ENCODE assay signal across 8 mouse cellular contexts in the genomic region with DNA sequence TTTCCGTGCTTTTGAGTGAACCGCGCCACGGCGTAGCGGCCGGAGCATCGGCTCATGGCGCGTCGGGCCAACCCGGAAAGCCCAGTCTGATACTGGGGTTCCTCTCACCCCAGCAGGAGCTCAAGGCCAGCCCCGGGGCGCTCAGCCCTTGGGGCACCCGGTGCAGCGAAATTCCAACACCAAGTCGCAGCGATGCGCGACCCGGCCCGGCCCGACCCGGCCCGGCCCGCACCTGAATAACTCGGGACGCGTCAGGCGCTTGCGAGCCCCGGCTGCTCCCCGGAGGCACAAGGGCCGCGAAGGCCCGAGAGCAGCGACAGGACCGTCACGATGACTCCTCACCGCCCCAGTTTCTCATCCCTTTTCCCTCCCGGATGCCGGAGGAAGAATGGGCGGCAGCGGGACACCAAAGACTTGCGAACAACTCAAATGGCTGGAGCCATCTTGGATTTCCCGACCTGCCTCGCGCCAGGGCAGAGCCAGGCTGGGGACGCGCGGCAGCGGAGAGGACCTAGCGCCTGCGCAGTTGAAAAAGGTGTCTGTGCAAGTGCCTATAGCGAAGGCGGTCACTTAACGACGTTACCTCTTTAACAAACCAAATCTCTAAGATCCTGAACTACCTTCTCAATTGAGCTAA. TPM values are rescaled to one million over a fixed set of nuclear protein-coding genes. Genes with fewer than 3 reads are reported as not detected.
DNase-seq lines count a peak whose midpoint lies in the region; ATAC-seq and TF ChIP-seq lines count a peak whose summit lies in the region.

A gene (minus strand): TSS at position 471 of the 637 bp plus-strand sequence.

- TF ChIP-seq CTCF in C2C12 (IDR thresholded peaks at IDR 0.05; ENCODE audit: control insufficient read depth, insufficient read depth, insufficient read length) = no peak
- no peak for TF ChIP-seq CTCF in brain, embryonic 14.5 days (IDR thresholded peaks at IDR 0.05; ENCODE audit: borderline replicate concordance, extremely low read depth, insufficient read depth, insufficient read length)
- no peak for TF ChIP-seq CTCF in kidney, postnatal 0 days (IDR thresholded peaks at IDR 0.05; ENCODE audit: low read depth)

- peak within 1 kb of the TSS; percentile 92 for H3K4me3 ChIP-seq in C2C12 (ENCODE audit: insufficient read depth, poor library complexity, severe bottlenecking)
- H3K4me3 ChIP-seq in erythroblast, embryonic 14.5 days (replicated peaks) = peak within 1 kb of the TSS; percentile 97
- peak within 1 kb of the TSS; percentile 96 for H3K4me3 ChIP-seq in heart, embryonic 12.5 days
- peak within 1 kb of the TSS; percentile 79 for H3K4me3 ChIP-seq in kidney, postnatal 0 days (replicated peaks; ENCODE audit: low read depth, low read length)
- peak within 1 kb of the TSS; percentile 95 for H3K4me3 ChIP-seq in liver, embryonic 11.5 days (ENCODE audit: low read depth, low read length)
- H3K4me3 ChIP-seq in stomach, embryonic 14.5 days (ENCODE audit: low read depth, low read length) = peak within 1 kb of the TSS; percentile 98

- peak within 1 kb of the TSS; percentile 62 for H3K4me2 ChIP-seq in heart, embryonic 12.5 days
- peak within 1 kb of the TSS; percentile 56 for H3K4me2 ChIP-seq in kidney, postnatal 0 days (ENCODE audit: low read length)
- peak within 1 kb of the TSS; percentile 71 for H3K4me2 ChIP-seq in liver, embryonic 11.5 days
- peak within 1 kb of the TSS; percentile 63 for H3K4me2 ChIP-seq in stomach, embryonic 14.5 days (replicated peaks; ENCODE audit: low read depth, low read length)

- TF ChIP-seq POLR2A in brain, embryonic 14.5 days (IDR thresholded peaks at IDR 0.05; ENCODE audit: borderline replicate concordance, extremely low read depth, insufficient read depth, insufficient read length, poor library complexity, severe bottlenecking) = peak; percentile 51; the same call in 1 of the 2 replicates

- peak; percentile 92 for ATAC-seq in heart, embryonic 12.5 days (ENCODE audit: insufficient number of reproducible peaks, low FRiP score)
- peak; percentile 91 for ATAC-seq in kidney, postnatal 0 days (replicated peaks; ENCODE audit: low FRiP score, low read depth)
- ATAC-seq in liver, embryonic 11.5 days (replicated peaks; ENCODE audit: low FRiP score) = peak; percentile 95
- ATAC-seq in stomach, embryonic 14.5 days (ENCODE audit: insufficient number of reproducible peaks, insufficient read depth, low FRiP score, low read depth) = peak; percentile 97

- peaks cover 29% of the 10 kb centered on the region for H3K79me3 ChIP-seq in C2C12 (ENCODE audit: low read depth)

- peak within 1 kb of the TSS; percentile 99 for H3ac ChIP-seq in C2C12 (ENCODE audit: control insufficient read depth, insufficient read length, low read depth)

- H3K27ac ChIP-seq in heart, embryonic 12.5 days (ENCODE audit: poor library complexity, severe bottlenecking) = peak within 1 kb of the TSS; percentile 87
- peak within 1 kb of the TSS; percentile 89 for H3K27ac ChIP-seq in kidney, postnatal 0 days
- peak within 1 kb of the TSS; percentile 78 for H3K27ac ChIP-seq in liver, embryonic 11.5 days (ENCODE audit: low read depth, low read length)
- H3K27ac ChIP-seq in stomach, embryonic 14.5 days (ENCODE audit: low read length) = peak within 1 kb of the TSS; percentile 87

- H3K36me3 ChIP-seq in C2C12 (ENCODE audit: control insufficient read depth, insufficient read depth) = peaks cover 13% of the 10 kb centered on the region
- peaks cover 35% of the 10 kb centered on the region for H3K36me3 ChIP-seq in erythroblast, embryonic 14.5 days (ENCODE audit: control insufficient read depth)
- H3K36me3 ChIP-seq in heart, embryonic 12.5 days = peaks cover 22% of the 10 kb centered on the region
- peaks cover 4% of the 10 kb centered on the region; the same call in 1 of the 2 replicates for H3K36me3 ChIP-seq in kidney, postnatal 0 days (ENCODE audit: insufficient read depth, low read length)
- peaks cover 15% of the 10 kb centered on the region for H3K36me3 ChIP-seq in liver, embryonic 11.5 days (ENCODE audit: control insufficient read depth, insufficient read depth, low read length)
- peaks cover 15% of the 10 kb centered on the region; the same call in 1 of the 2 replicates for H3K36me3 ChIP-seq in stomach, embryonic 14.5 days (ENCODE audit: control insufficient read depth, insufficient read depth, low read length)

- WGBS in heart, embryonic 12.5 days = under 1% methylated on average over 58 of the region's 58 CpGs
- WGBS in kidney, postnatal 0 days = under 1% methylated on average over 58 of the region's 58 CpGs
- WGBS in liver, embryonic 11.5 days = under 1% methylated on average over 58 of the region's 58 CpGs
- whole genome bisulfite sequencing in stomach, embryonic 14.5 days = under 1% methylated on average over 56 of the region's 58 CpGs

- DNase-seq in brain, embryonic 14.5 days (ENCODE audit: low read depth) = peak; percentile 98
- DNase-seq in kidney, postnatal 0 days (ENCODE audit: low spot score) = peak; percentile 97
- DNase-seq in liver, embryonic 11.5 days (ENCODE audit: low spot score) = peak; percentile 85
- DNase-seq in naive thymus-derived CD4-positive, alpha-beta T cell, adult 2 months (ENCODE audit: low read depth) = peak; percentile 92

- H3K9ac ChIP-seq in heart, embryonic 12.5 days = peak within 1 kb of the TSS; percentile 99
- peak within 1 kb of the TSS; percentile 92 for H3K9ac ChIP-seq in kidney, postnatal 0 days (ENCODE audit: low read depth, low read length)
- H3K9ac ChIP-seq in liver, embryonic 11.5 days (ENCODE audit: low read depth, low read length) = peak within 1 kb of the TSS; percentile 98
- peak within 1 kb of the TSS; percentile 98 for H3K9ac ChIP-seq in stomach, embryonic 14.5 days (replicated peaks; ENCODE audit: low read depth, low read length)

- H3K9me3 ChIP-seq in erythroblast, embryonic 14.5 days (ENCODE audit: control insufficient read depth, low read length) = no peaks in the 10 kb centered on the region
- H3K9me3 ChIP-seq in heart, embryonic 12.5 days (replicated peaks) = no peaks in the 10 kb centered on the region
- no peaks in the 10 kb centered on the region for H3K9me3 ChIP-seq in kidney, postnatal 0 days (replicated peaks; ENCODE audit: low read length)
- H3K9me3 ChIP-seq in liver, embryonic 11.5 days (ENCODE audit: control insufficient read depth, low read length) = no peaks in the 10 kb centered on the region
- no peaks in the 10 kb centered on the region for H3K9me3 ChIP-seq in stomach, embryonic 14.5 days (ENCODE audit: control insufficient read depth, low read depth, low read length)

- H3K79me2 ChIP-seq in C2C12 (ENCODE audit: control insufficient read depth, insufficient read depth) = peaks cover 36% of the 10 kb centered on the region

- peaks cover 31% of the 10 kb centered on the region for H3K4me1 ChIP-seq in erythroblast, embryonic 14.5 days (ENCODE audit: control insufficient read depth)
- peaks cover 7% of the 10 kb centered on the region for H3K4me1 ChIP-seq in heart, embryonic 12.5 days (replicated peaks)
- peaks cover 8% of the 10 kb centered on the region for H3K4me1 ChIP-seq in kidney, postnatal 0 days (replicated peaks; ENCODE audit: insufficient read depth, low read length)
- peaks cover 9% of the 10 kb centered on the region; the same call in 1 of the 2 replicates for H3K4me1 ChIP-seq in liver, embryonic 11.5 days (replicated peaks; ENCODE audit: control insufficient read depth, insufficient read depth, low read length)
- peaks cover 10% of the 10 kb centered on the region; the same call in 1 of the 2 replicates for H3K4me1 ChIP-seq in stomach, embryonic 14.5 days (ENCODE audit: control insufficient read depth, insufficient read depth, low read length)

- H3K27me3 ChIP-seq in C2C12 (ENCODE audit: control insufficient read depth, insufficient read depth, insufficient read length) = no peaks in the 10 kb centered on the region
- H3K27me3 ChIP-seq in erythroblast, embryonic 14.5 days (ENCODE audit: control insufficient read depth) = no peaks in the 10 kb centered on the region
- no peaks in the 10 kb centered on the region for H3K27me3 ChIP-seq in heart, embryonic 12.5 days (replicated peaks)
- H3K27me3 ChIP-seq in kidney, postnatal 0 days (ENCODE audit: insufficient read depth, low read length) = no peaks in the 10 kb centered on the region
- H3K27me3 ChIP-seq in liver, embryonic 11.5 days (replicated peaks; ENCODE audit: control insufficient read depth, insufficient read depth, low read length) = no peaks in the 10 kb centered on the region
- no peaks in the 10 kb centered on the region for H3K27me3 ChIP-seq in stomach, embryonic 14.5 days (ENCODE audit: control insufficient read depth, insufficient read depth, low read length)

TF ChIP-seq in C2C12, 6 proteins besides CTCF, POLR2A, EP300 and RAD21:
- peak; percentile 94 for TF ChIP-seq MAX (IDR thresholded peaks at IDR 0.05)
- no peak for TF ChIP-seq FOSL1 (IDR thresholded peaks at IDR 0.05; ENCODE audit: insufficient read depth, low read length, poor library complexity, severe bottlenecking)

RNA-seq across cellular contexts. Expression of the gene that starts here (rescaled TPM):
- polyA plus RNA-seq in C2C12 (2012; fragmentation: generic; extraction: Trizol) = 45.3 TPM
- 52.1 and 63.7 TPM in 2 replicates for polyA plus RNA-seq in brain, embryonic 14.5 days (2012; rRNA removed)
- polyA plus RNA-seq in erythroblast, embryonic 14.5 days (2012) = 2.4 and 2.8 TPM in 2 replicates
- polyA plus RNA-seq in heart, embryonic 12.5 days (2016; fragmentation: Nextera tagmentation; extraction: Ambion mirVana) = 58.9 and 63.6 TPM in 2 replicates
- polyA plus RNA-seq in kidney, postnatal 0 days (2015; fragmentation: Nextera tagmentation; extraction: Ambion mirVana) = 27.4 and 31.1 TPM in 2 replicates
- polyA plus RNA-seq in liver, embryonic 11.5 days (2014; fragmentation: Nextera tagmentation; extraction: Ambion mirVana) = 88.6 and 98.9 TPM in 2 replicates
- 86.0 and 86.3 TPM in 2 replicates for polyA plus RNA-seq in stomach, embryonic 14.5 days (2014; fragmentation: Nextera tagmentation; extraction: Ambion mirVana)

Comparison
In these comparisons a context has a peak if more than half of its experiments do, and no peak if none do; other contexts are left out.
1. Peak in every context shown above with its lines: DNase-seq, ATAC-seq, H3K4me3 ChIP-seq and H3K27ac ChIP-seq.